Mouse (Mus musculus) brain, embryonic 18.5 days (tissue): Measurements from ENCODE around the gene Ctrb1.
A peak's percentile ranks its signal among the peaks of the same experiment; 100 is the strongest.

Experiments
- DNase-seq: peaks from one replicate; pipeline ENCODE4 v3.0.0-alpha.2; 2012; ENCODE audit warnings: low read depth, low spot score

The Ctrb1 gene

DNA sequence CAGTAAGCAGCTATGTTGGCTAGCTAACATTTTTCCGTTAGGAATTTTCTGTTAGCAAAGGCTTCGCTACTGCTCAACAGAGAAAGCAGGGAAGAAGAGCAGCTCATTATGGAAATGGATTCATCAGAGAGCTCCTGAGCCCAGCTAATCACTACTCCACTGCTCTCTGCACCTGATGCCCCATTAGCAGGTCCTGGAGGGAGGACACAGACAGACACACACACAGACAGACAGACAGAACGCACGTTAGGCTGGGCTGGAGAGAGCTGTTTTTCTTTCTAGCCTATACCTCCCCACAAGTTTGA, 26.6 kb upstream of the Ctrb1 start:
- DNase-seq, result no peak

GRCm38 (mm10) chr8:111716603-111717487, 26.0 kb upstream of the Ctrb1 start:
- peak; percentile 67 for DNase-seq

GRCm38 (mm10) chr8:111715514-111715913, 24.7 kb upstream of the Ctrb1 start:
- DNase-seq, result no peak

GRCm38 (mm10) chr8:111714295-111714694, 23.5 kb upstream of the Ctrb1 start:
- DNase-seq, result no peak

GRCm38 (mm10) chr8:111713817-111714216, 23.0 kb upstream of the Ctrb1 start:
- DNase-seq, result no peak

DNA sequence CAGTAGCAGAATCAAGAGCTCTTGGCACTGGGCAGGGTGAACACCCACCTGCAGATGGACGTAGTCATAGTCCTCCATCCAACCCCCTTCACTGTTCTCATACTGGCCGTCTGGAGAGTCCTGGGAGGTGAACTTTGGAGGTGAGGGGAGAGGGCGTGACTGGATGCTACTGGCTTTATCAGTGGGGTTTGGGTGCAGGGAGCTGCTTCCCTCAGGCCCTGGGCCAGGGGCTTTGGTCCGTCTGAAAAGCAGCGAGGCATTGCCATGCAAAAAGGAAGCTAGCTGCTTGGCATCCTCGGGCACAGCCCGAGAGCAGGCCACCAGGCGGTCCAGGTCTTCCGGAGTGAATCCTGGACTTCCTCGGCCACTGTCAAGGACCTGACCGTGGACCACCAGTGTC, 22.5 kb upstream of the Ctrb1 start:
- no peak for DNase-seq

GRCm38 (mm10) chr8:111712588-111712987, 21.8 kb upstream of the Ctrb1 start:
- no peak for DNase-seq

DNA sequence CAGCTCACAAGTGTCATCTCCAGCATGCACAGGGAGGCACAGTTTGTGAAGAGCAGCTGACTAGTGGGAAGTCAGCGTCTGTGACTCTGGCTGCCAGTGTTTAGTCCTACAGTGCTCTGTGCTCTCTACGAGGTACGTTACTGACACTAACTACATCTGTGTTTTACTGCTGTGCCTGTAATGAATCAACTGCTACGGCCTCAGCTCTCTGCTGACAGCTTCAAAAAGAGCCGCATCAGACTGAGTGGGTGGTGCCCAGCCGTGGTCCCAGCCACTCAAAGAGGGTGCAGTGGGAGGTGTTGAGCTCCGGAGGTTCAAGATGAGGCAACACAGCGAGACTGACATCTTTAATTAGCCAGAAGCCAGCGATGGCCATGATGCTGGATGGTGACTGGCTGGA, 21.3 kb upstream of the Ctrb1 start:
- no peak for DNase-seq

GRCm38 (mm10) chr8:111710777-111711485, 20.1 kb upstream of the Ctrb1 start:
- DNase-seq, result no peak

- DNase-seq, result no peak
Observed at GRCm38 (mm10) chr8:111709223-111709622, 18.4 kb upstream of the Ctrb1 start.

- DNase-seq, result no peak
Observed at GRCm38 (mm10) chr8:111708265-111708664, 17.5 kb upstream of the Ctrb1 start.

GRCm38 (mm10) chr8:111705699-111706098, 14.9 kb upstream of the Ctrb1 start:
- no peak for DNase-seq

DNA sequence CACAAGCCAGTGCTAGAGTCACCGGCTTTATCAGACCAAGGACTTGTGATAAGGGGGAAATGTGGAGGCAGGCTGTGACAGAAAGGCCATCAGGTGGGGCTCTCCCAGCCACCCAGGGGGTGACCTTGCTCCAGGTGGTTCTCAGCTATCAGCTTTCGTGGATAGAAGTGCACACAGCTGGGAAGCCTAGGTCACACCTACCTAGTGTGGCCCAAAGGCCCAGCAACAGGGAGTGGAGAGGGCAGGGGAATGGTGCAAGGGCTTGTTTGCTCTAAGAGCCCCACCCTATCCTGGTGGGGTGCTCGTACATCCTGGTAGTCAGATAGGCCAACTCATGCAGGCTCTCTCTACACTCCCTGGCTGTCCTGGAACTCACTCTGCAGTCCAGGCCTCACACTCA, 14.4 kb upstream of the Ctrb1 start:
- DNase-seq, result no peak

DNA sequence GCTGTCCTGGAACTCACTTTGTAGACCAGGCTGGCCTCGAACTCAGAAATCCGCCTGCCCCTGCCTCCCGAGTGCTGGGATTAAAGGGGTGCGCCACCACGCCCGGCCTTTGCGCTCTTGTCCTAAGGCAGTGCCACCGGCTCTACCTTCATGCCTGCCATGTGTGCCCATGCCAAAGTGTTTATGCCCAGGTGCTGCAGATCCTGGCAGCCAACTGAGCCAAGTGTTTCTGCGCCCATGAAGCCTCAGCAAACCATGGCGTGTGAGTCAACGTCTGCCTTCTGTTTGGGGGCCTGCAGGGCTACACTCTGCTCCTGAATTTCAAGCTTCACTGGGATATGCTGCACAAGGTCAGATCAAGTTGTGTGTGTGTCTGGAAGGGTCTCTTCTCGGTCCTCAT, 13.8 kb upstream of the Ctrb1 start:
- DNase-seq, result no peak

DNA sequence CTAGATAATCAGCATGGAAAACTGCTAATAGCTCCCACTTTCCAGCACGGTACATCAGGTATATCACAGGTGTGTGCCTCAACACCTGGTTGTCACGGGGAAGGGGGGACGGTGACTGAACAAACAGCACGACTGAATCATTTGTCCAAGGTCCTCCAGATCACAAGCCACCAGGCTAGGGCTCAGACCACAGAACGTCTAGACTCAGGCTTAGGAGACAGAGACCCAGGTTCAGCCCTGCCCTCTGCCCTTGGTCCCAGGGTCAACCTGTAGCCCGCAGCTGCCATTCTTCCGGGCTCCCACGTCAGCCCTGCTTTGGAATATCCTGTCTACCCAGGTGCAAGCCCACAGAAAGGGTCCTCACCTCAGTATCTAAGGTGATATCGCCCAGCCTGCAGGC, 10.6 kb upstream of the Ctrb1 start:
- DNase-seq, result no peak

DNA sequence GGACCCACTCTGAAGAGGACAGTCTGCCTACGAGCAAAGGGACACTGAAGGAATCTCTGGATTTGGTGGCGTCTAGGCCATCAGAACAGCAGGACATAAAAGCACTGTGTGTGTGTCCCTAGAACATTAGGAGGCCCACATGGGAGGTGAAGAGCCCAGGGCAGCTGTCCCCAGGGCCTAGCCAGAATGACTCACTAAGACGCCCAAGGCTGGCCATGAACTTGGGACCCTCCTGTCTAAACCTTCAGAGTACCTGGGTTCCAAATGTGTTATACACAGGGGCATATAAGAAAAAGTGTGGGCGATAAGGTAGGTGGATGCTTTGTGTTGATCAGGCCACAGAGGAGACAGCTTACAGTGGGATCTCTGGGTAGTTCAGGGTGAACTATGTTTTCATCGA, 9.9 kb upstream of the Ctrb1 start:
- no peak for DNase-seq

- DNase-seq, result no peak
Observed at GRCm38 (mm10) chr8:111700201-111700600, 9.4 kb upstream of the Ctrb1 start.

GRCm38 (mm10) chr8:111699035-111699434, 8.2 kb upstream of the Ctrb1 start:
- DNase-seq, result no peak

- no peak for DNase-seq
Observed at GRCm38 (mm10) chr8:111697655-111698054, 6.8 kb upstream of the Ctrb1 start.

DNA sequence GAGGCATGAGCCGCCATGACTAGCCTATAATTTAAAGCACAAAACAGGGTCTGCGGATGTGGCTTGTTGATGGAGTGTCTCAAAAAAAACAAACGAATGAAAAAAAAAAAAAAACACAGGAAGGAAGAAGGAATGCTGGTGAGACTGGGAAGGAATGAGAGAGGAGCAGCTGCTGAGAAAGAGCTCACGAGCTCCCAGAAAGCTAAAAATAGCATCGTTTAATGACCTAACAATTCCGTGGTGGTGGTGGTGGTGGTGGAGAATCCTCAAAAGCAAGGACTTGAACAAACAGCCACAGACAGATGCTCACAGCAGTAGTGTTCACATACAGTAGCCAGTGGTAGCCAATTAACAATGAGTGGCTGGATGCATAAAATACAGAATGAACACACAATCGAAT, 4.6 kb upstream of the Ctrb1 start:
- DNase-seq, result no peak

DNA sequence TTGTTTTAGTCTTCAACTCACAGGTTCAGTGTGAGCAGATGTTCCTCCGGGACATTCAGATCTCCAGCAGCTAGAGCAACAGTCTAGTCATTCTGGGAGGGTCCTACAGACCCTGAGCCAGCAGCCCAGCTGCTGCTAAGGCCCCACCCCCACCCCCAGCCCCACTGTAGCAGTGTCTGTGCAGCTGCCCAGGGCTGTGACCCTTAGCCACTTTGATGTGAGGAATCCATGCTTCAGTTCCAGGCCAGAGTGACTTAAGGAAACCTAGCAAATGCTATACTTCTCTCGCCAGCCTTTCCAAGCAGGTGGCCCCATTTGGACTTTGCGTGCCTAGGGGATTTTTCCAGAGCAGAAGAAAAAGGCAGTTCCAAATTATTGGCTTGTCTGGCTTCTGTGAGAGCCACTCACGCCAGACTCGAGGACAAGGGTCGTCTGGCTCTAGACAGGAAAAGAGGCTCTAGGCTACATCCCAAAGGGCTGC, 2.5 kb upstream of the Ctrb1 start:
- DNase-seq, result no peak

DNA sequence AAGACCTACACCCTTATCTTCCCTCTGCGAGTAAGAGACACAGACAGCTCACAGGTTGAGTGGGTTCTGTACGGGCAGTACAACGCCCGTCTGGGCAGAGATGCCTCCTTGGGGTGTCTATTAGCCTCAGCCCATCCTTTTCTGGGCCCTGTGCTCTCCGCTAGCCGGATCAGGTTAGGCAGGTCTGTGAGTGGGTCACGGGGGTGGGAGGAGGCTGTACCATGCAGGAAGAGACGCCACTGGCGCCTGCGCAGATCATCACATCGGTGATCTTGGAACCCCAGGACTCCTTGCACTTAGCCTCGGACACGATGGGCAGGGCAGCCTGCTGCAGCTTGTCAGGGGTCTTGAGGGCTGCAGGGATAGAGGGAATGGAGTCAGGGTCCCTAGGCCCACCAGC, 3.9 kb downstream of the Ctrb1 start:
- DNase-seq, result no peak

DNA sequence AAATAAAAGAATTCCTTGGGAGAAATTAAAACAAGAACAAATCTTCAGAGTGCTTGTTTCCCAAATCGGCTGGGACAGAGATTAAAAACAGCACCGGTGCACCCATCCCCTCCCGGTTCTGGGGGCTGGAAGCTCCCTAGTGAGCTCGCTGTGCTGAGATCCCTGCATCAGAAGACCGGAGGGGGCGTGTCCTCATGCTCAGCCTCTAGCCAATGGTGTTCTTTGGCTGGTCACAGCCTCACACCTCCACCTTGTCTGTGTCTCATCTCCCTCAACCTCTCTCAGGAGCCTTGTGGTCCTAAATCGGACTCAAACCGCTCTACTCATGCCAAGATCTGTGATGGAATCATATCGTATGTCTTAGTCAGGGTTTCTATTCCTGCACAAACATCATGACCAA, 8.3 kb downstream of the Ctrb1 start:
- DNase-seq, result no peak
